Mouse (Mus musculus) left cerebral cortex, adult 2 months (tissue): ENCODE measurements at regions not wholly inside any gene's neighbourhood (a gene's known extent, or its start where the extent isn't known, plus 50 kb on each side); places are given as distances from the start of the nearest gene placed in this dataset.
"Not testable (repeated sequence)": the region's sequence is repeated elsewhere in the genome, so short reads cannot be mapped to it uniquely, and the experiment has no call there.

ENCODE experiments used
- DNase-seq, 2 experiments: peaks; one replicate each; pipeline ENCODE4 v3.0.0; 2021 to 2022; ENCODE audit warnings: low spot score in 2 of 2, mixed read lengths in 1 of 2; ENCODE audit errors: extremely low spot score in 1 of 2
- H3K27ac ChIP-seq: fragments of 200-600 bp; 2 replicates; pipeline ENCODE4 v1.8.1; 2022
- H3K4me3 ChIP-seq: fragments of 200-600 bp; 2 replicates; pipeline ENCODE4 v1.8.1; 2022
- CTCF ChIP-seq: fragments of 200-600 bp; IDR thresholded peaks from 2 replicates; pipeline ENCODE4 v1.8.1; 2022; ENCODE audit warnings: antibody characterized with exemption, mild to moderate bottlenecking, moderate library complexity
- intact Hi-C: fragments of 180-260 bp; cut with DNase I; formaldehyde crosslinking; loops from one replicate; pipeline ENCODE4 v1.15.1; 2025

- intact Hi-C loops: no loop called here
- TF ChIP-seq CTCF: no peak
Observed at GRCm38 (mm10) chr4:84157911-84158647, 517.0 kb downstream of the Bnc2 start.

DNA sequence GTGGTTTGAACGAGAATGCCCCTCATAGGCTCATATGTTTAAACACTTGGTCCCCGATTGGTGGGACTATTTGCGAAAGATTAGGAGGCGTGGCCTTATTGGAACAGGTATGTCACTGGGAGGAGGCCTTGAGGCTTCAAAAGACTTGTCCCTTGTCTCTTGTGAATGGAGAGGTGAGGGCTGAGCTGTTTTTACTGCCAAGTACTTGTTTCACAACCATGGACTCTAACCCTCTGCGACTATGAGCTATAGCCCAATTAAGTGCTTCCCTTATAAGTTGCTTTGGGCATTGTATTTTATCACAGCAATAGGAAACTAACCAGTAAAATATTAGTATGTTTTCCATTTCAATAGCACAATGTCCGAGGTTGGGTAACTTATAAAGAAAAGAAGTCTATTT, 511.7 kb downstream of the Bnc2 start:
- no peak overlapping the region for H3K4me3 ChIP-seq
- no peak for TF ChIP-seq CTCF
- no peak for DNase-seq
- intact Hi-C loops: no loop called here
- H3K27ac ChIP-seq: no peak overlapping the region

More at GRCm38 (mm10) chr4:84157911-84158647, 517.0 kb downstream of the Bnc2 start:
- Histone ChIP-seq H3K4me3 (no peak overlapping the region), H3K27ac (no peak overlapping the region)
- DNase-seq: no peak

DNA sequence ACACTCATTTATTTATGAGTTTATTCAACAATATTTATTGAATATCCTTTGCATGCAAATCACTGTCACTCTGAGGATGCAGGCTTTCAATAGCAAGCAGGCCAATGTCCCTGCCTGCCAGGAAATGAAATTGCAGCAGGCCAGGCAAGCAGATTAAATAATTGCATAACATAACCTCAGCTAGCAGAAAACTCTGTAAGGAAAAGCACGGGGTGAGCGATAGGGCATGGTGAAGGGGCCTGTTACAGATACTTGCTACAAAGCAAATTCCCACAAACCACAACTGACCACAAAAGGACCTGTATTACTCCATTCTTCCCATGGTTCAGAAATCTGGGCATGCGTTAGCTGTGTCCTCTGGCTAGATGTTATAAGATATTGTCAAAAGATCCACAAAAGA, 509.8 kb downstream of the Bnc2 start:
- Histone ChIP-seq H3K4me3 (no peak overlapping the region), H3K27ac (no peak overlapping the region)
- TF ChIP-seq CTCF: no peak
- intact Hi-C loops: no loop called here
- no peak for DNase-seq

GRCm38 (mm10) chr4:84172841-84173240, 502.2 kb downstream of the Bnc2 start:
- intact Hi-C loops: loop anchor here (2.0 kb wide), 1 partner anchor 36 kb away; no protein-coding TSS in a partner anchor
- DNase-seq: no peak
- no peak overlapping the region for H3K27ac ChIP-seq
- H3K4me3 ChIP-seq: no peak overlapping the region
- TF ChIP-seq CTCF: no peak

GRCm38 (mm10) chr4:84173441-84173840, 501.6 kb downstream of the Bnc2 start:
- H3K27ac ChIP-seq: no peak overlapping the region
- DNase-seq: no peak
- intact Hi-C loops: loop anchor here (2.0 kb wide), 1 partner anchor 35 kb away; no protein-coding TSS in a partner anchor
- no peak for TF ChIP-seq CTCF
- no peak overlapping the region for H3K4me3 ChIP-seq

GRCm38 (mm10) chr4:84176457-84176856, 498.6 kb downstream of the Bnc2 start:
- H3K4me3 ChIP-seq, DNase-seq, intact Hi-C loops, H3K27ac ChIP-seq: not testable (repeated sequence)

- DNase-seq: no peak
- no peak for TF ChIP-seq CTCF
- no peak overlapping the region for H3K27ac ChIP-seq
- intact Hi-C loops: no loop called here
- no peak overlapping the region for H3K4me3 ChIP-seq
Observed at GRCm38 (mm10) chr4:84177827-84178226, 497.2 kb downstream of the Bnc2 start.

DNA sequence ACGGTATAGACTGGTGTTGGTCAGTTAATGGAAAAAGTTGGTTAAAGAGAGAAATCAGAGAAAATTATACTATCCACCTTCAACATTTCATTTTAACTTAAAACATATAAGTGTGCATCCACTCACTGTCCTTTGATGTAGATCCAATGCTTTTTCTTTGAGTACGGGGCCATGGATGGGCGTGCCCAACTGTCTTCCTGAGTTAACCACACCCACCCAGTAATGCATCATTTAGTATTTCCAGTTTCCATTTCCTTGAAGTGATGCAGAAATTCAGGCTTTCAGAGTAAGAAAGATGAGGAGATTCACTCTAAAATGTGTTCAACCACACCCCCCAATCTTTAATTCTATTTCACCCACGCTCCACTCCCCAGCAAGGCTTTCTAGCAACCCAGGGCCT, 490.6 kb downstream of the Bnc2 start:
- intact Hi-C loops: no loop called here
- TF ChIP-seq CTCF: no peak
- no peak for DNase-seq

GRCm38 (mm10) chr4:84184844-84185243, 490.2 kb downstream of the Bnc2 start:
- H3K27ac ChIP-seq: no peak overlapping the region
- intact Hi-C loops: no loop called here

More for the DNA sequence above, 490.6 kb downstream of the Bnc2 start:
- H3K4me3 ChIP-seq: no peak overlapping the region
- no peak overlapping the region for H3K27ac ChIP-seq

DNA sequence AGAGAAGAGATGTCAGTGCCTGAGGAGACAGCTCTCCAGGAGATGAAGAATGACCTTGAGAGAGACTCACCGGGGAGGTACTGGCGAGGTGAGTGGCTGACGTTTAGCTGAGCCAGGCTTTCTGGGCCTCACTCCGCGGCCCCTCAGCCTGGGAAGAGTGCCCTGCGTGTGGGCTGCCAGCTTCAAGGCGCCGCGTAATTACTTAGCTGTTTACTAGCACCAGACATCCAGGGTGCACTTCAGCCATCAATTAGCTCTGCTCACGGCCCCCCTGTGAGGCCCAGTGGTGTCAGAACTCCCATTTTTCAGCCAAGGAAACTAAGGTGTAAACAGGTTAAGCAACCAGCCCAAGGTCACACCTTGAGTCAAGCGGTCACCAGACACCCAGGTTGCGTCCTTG, 485.8 kb downstream of the Bnc2 start:
- no peak for DNase-seq
- Histone ChIP-seq H3K27ac (no peak overlapping the region), H3K4me3 (no peak overlapping the region)
- TF ChIP-seq CTCF: no peak
- intact Hi-C loops: no loop called here

More at GRCm38 (mm10) chr4:84184844-84185243, 490.2 kb downstream of the Bnc2 start:
- TF ChIP-seq CTCF: no peak
- no peak overlapping the region for H3K4me3 ChIP-seq
- DNase-seq: no peak

DNA sequence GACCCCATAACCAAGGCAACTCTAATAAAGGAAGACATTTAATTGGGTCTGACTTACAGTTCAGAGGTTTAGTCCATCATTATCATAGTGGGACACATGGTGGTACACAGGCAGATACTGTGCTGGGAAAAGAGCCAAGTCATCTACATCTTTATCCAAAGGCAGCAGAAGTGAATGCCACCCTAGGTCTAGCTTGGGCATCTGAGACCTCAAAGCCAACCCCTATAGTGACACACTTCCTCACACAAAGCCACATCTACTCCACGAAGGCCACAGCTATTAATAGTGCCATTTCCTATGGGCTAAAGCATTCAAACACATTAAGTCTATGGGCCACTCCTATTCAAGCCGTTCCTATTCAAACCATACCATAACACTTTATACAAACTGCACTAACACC, 483.8 kb downstream of the Bnc2 start:
- no peak for TF ChIP-seq CTCF
- Histone ChIP-seq H3K4me3 (no peak overlapping the region), H3K27ac (no peak overlapping the region)
- intact Hi-C loops: no loop called here
- DNase-seq: no peak

GRCm38 (mm10) chr4:84192301-84192700, 482.8 kb downstream of the Bnc2 start:
- H3K4me3 ChIP-seq: no peak overlapping the region
- H3K27ac ChIP-seq: no peak overlapping the region
- no peak for TF ChIP-seq CTCF
- no peak for DNase-seq
- intact Hi-C loops: no loop called here

GRCm38 (mm10) chr4:84196732-84197131, 478.3 kb downstream of the Bnc2 start:
- intact Hi-C loops: no loop called here
- Histone ChIP-seq H3K4me3 (no peak overlapping the region), H3K27ac (no peak overlapping the region)
- TF ChIP-seq CTCF: no peak
- DNase-seq: no peak
